Mouse (Mus musculus) stomach, embryonic 15.5 days (tissue): Measurements from ENCODE around the gene Plpp2. TPM values are rescaled to one million over a fixed set of nuclear protein-coding genes. Genes with fewer than 3 reads are reported as not detected.

Experiments
- ATAC-seq: fragments of 200-750 bp; cut with Nextera tagmentation; 2 replicates; pipeline ENCODE4 v1.8.0; 2017; ENCODE audit warnings: low read depth, moderate number of reproducible peaks, moderate TSS enrichment; ENCODE audit not compliant: insufficient read depth, low FRiP score
- H3K27ac ChIP-seq: fragments of 300-500 bp; sonication (generic); 2 replicates; pipeline ENCODE4 v1.5.1; 2015; ENCODE audit warnings: mild to moderate bottlenecking, inconsistent platforms
- H3K27me3 ChIP-seq: fragments of 300-500 bp; sonication (generic); replicated peaks from 2 replicates; pipeline ENCODE4 v1.6.1; 2015; ENCODE audit warnings: inconsistent platforms
- H3K36me3 ChIP-seq: fragments of 300-500 bp; sonication (generic); 2 replicates; pipeline ENCODE4 v1.6.1; 2015; ENCODE audit warnings: inconsistent platforms
- H3K4me1 ChIP-seq: fragments of 300-500 bp; sonication (generic); 2 replicates; pipeline ENCODE4 v1.6.1; 2015; ENCODE audit warnings: inconsistent platforms
- H3K4me2 ChIP-seq: fragments of 300-500 bp; sonication (generic); 2 replicates; pipeline ENCODE4 v1.6.1; 2015; ENCODE audit warnings: mild to moderate bottlenecking, inconsistent platforms
- H3K4me3 ChIP-seq: fragments of 300-500 bp; sonication (generic); replicated peaks from 2 replicates; pipeline ENCODE4 v1.5.1; 2015; ENCODE audit warnings: inconsistent platforms
- H3K9ac ChIP-seq: fragments of 300-500 bp; sonication (generic); 2 replicates; pipeline ENCODE4 v1.6.1; 2015; ENCODE audit warnings: inconsistent platforms
- H3K9me3 ChIP-seq: fragments of 300-500 bp; sonication (generic); 2 replicates; pipeline ENCODE4 v1.6.1; 2016; ENCODE audit warnings: inconsistent platforms
- WGBS: fragments of 180-500 bp; shearing (Covaris S2); methylation state at CpG from one replicate; pipeline ENCODE4 v1.1.7; 2015; 5-methylcytosine and 5-hydroxymethylcytosine counted together
- polyA plus RNA-seq: library from polyadenylated mRNA; unstranded; fragments of >200 nt; fragmentation: Nextera tagmentation; extraction: Ambion mirVana; gene quantifications from 2 replicates; pipeline ENCODE4 v1.2.1, GENCODE M21; 2015

Plpp2 gene
- polyA plus RNA-seq, 1 experiment from 2014 or later: 70.6 TPM

DNA sequence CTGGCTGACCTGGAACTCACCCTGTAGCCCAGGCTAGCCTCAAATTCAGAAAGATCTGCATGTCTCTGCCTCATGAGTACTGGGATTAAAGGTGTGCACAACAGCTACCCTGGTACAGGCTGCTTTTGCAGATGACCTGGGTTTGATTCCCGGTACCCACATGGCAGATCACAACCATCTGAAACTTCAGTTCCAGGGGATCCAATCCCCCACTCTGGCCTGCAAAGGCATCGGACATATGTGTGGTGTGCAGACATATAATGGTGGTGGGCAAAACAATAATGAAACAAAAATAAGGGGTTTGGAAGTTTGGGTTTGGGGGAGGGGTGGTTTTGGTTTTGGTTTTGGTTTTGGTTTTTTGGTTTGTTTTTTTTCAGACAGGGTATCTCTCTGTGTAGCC, 37.7 kb upstream of the Plpp2 start:
- Histone ChIP-seq H3K36me3 (no peaks in the 10 kb centered on the region), H3K4me1 (no peaks in the 10 kb centered on the region), H3K9ac (no peak overlapping the region), H3K27ac (no peak overlapping the region), H3K27me3 (no peaks in the 10 kb centered on the region), H3K4me3 (no peak overlapping the region), H3K9me3 (no peaks in the 10 kb centered on the region), H3K4me2 (no peak overlapping the region)
- 97% methylated on average over 2 of the region's 2 CpGs for WGBS
- ATAC-seq: no peak

DNA sequence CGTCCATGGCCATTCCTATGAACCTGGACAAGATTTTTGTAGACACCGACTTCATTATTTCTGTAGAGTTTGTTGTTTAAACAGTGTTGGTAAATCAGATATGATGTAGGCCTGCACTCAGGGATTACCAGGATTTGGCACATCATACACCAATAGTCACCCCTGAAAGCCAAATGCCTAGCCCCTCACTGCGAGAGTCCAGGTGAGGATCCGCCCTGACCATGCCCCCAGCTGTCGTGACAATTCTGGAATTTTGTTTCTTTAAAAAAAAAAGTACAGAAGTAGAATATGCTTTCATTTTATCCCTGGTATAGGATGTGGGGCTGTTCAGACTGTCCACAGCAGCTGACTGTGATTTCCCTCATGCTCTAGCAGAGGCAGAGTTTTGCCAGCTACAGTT, 36.3 kb upstream of the Plpp2 start:
- H3K4me2 ChIP-seq: no peak overlapping the region
- H3K4me3 ChIP-seq: no peak overlapping the region
- H3K27me3 ChIP-seq: no peaks in the 10 kb centered on the region
- no peak overlapping the region for H3K9ac ChIP-seq
- 88% methylated on average over 5 of the region's 5 CpGs for WGBS
- H3K9me3 ChIP-seq: no peaks in the 10 kb centered on the region
- ATAC-seq: no peak
- H3K27ac ChIP-seq: no peak overlapping the region
- H3K4me1 ChIP-seq: no peaks in the 10 kb centered on the region
- no peaks in the 10 kb centered on the region for H3K36me3 ChIP-seq

GRCm38 (mm10) chr10:79559716-79560115, 26.1 kb upstream of the Plpp2 start:
- no peak overlapping the region for H3K9ac ChIP-seq
- H3K4me1 ChIP-seq: no peaks in the 10 kb centered on the region
- no peak overlapping the region for H3K4me3 ChIP-seq
- no peak overlapping the region for H3K27ac ChIP-seq
- H3K9me3 ChIP-seq: no peaks in the 10 kb centered on the region
- no peaks in the 10 kb centered on the region for H3K36me3 ChIP-seq
- H3K27me3 ChIP-seq: no peaks in the 10 kb centered on the region
- H3K4me2 ChIP-seq: no peak overlapping the region
- WGBS: 86% methylated on average over 2 of the region's 2 CpGs
- no peak for ATAC-seq

- no peak for ATAC-seq
- no peaks in the 10 kb centered on the region for H3K27me3 ChIP-seq
- H3K36me3 ChIP-seq: no peaks in the 10 kb centered on the region
- H3K4me2 ChIP-seq: no peak overlapping the region
- H3K27ac ChIP-seq: no peak overlapping the region
- H3K9ac ChIP-seq: no peak overlapping the region
- no peaks in the 10 kb centered on the region for H3K9me3 ChIP-seq
- WGBS: 93% methylated on average over 5 of the region's 5 CpGs
- H3K4me3 ChIP-seq: no peak overlapping the region
- peaks cover 18% of the 10 kb centered on the region for H3K4me1 ChIP-seq
Observed at GRCm38 (mm10) chr10:79557496-79557895, 23.9 kb upstream of the Plpp2 start.

DNA sequence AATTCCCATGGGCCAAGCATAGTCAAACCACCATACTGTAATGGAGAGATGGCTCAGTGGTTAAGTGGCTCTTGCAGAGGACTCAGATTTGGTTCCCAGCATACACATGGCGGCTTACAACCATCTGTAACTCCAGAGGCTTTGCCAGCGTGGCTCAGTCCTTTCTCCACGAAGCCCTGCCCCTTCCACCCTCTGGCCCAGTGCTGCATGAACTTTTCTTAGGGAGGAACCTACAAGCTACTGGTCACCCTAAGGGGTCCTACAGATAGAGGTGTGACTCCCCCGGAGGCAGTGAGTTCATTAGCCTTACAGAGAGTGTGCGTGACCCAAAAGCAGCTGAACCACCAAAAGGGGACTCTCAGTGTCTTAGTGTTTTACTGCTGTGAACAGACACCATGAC, 23.4 kb upstream of the Plpp2 start:
- H3K4me2 ChIP-seq: no peak overlapping the region
- no peak overlapping the region for H3K4me3 ChIP-seq
- no peaks in the 10 kb centered on the region for H3K9me3 ChIP-seq
- no peak for ATAC-seq
- H3K27ac ChIP-seq: no peak overlapping the region
- H3K36me3 ChIP-seq: no peaks in the 10 kb centered on the region
- no peaks in the 10 kb centered on the region for H3K27me3 ChIP-seq
- H3K4me1 ChIP-seq: peaks cover 22% of the 10 kb centered on the region
- H3K9ac ChIP-seq: no peak overlapping the region
- WGBS: 89% methylated on average over 5 of the region's 5 CpGs

DNA sequence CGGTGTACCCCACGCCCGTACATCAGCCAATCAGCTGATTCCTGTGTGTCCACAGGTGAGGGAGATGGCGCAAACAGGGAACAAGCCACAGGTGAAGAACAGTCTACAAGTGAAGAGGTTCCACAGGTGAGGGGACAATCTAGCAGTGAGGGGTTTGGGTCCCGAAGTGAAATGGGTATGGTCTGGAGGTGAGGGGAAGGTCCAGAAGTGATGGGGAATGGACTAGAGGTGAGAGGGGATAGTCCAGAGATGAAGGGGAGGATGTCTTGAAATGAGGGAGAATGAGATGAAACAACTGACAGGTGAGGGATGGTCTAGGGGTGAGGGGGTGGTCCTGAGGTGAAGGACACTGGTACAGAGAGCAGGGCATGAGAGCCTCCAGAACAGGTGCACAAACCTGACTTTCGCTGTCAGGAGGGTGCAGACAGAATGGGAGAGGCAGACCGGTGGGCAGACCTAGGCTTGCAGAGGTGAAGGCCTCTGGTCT, 21.7 kb upstream of the Plpp2 start:
- Histone ChIP-seq H3K36me3 (peaks cover under 1% of the 10 kb centered on the region; the same call in 1 of the 2 replicates), H3K9ac (peak overlapping the region; percentile 93), H3K4me2 (peak overlapping the region; percentile 78), H3K4me1 (peaks cover 22% of the 10 kb centered on the region), H3K4me3 (peak overlapping the region; percentile 79), H3K9me3 (no peaks in the 10 kb centered on the region), H3K27me3 (no peaks in the 10 kb centered on the region), H3K27ac (peak overlapping the region; percentile 48; the same call in 1 of the 2 replicates)
- no peak for ATAC-seq
- 22% methylated on average over 7 of the region's 7 CpGs for WGBS

DNA sequence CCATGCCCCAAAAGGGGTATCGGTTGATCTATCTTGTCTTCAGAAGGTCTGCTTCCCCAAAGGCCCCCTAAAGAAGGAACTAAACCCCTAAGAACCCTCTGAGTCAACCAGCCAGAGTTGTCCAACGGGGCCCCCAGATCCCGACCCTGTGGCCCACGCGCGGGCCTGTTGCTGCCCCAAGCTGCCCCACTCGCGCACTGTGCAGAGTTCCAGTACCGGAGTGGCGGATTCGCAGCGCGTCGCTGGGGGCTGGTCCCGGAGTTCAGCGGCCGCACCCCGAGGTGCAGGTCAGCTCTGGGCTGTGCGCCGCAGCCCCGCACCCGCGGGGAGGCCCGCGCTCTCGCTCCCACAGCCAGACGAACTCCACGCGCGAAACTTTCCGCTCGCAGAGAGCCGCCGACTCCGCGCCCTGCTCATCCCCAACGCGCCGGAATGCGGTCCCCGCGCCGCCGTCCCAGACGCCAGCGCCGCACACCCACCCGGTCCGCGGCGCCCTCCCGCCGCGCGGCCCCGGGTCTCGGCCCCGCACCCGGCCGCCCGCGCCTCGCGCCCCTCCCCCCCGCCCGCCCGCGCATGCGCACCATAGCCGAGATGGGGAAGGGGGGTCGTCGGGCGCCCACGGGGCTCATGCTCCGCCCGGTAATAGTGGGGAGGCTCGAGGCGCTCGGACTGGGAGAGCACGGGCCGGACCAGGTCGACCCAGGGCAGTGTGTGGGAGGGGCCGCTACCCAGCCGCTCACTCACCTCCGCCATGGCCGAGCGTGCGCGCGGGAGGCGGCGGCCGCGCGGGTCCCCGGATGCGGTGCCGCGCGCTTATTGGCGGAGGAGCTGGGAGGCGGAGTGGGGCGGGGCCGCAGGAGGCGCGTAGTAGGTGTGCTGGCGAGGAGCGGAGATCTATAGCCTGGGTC, 21.0 kb upstream of the Plpp2 start, which contains the start of gene Mier2:
Gene Mier2, minus strand, starts transcription at position 870 of the 908 bp plus-strand sequence.
- Histone ChIP-seq H3K4me3 (peak within 1 kb of the TSS; percentile 79), H3K27ac (peak within 1 kb of the TSS; percentile 48), H3K9ac (peak within 1 kb of the TSS; percentile 93), H3K4me2 (peak within 1 kb of the TSS; percentile 78), H3K4me1 (peaks cover 22% of the 10 kb centered on the region), H3K9me3 (no peaks in the 10 kb centered on the region), H3K36me3 (peaks cover 3% of the 10 kb centered on the region; the same call in 1 of the 2 replicates), H3K27me3 (no peaks in the 10 kb centered on the region)
- ATAC-seq: peak; percentile 77
- under 1% methylated on average over 96 of the region's 108 CpGs for WGBS

DNA sequence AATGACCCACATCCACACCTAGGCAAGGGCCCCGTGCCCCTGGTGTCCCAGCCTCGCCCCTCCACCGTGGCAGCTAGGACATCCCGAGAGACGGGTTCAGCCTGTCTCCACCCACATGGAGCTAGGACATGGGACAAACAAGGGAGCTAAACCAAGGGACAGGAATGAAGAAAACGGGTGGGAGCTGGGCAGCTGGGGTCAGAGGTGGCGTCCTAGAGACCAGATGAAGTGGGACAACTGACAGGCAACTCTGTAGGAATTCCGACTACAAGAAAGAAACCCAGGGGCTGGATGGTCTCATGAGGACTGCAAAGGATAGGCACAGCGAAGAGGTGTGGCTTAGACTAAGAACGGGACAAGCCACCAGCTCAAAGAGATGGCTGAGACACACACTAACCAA, 20.1 kb upstream of the Plpp2 start:
- Histone ChIP-seq H3K27ac (no peak overlapping the region), H3K9me3 (no peaks in the 10 kb centered on the region), H3K9ac (peak overlapping the region; percentile 93; the same call in 1 of the 2 replicates), H3K4me1 (peaks cover 22% of the 10 kb centered on the region), H3K4me2 (peak overlapping the region; percentile 78), H3K36me3 (peaks cover 12% of the 10 kb centered on the region; the same call in 1 of the 2 replicates), H3K27me3 (no peaks in the 10 kb centered on the region), H3K4me3 (peak overlapping the region; percentile 79)
- 26% methylated on average over 10 of the region's 10 CpGs for WGBS
- ATAC-seq: no peak

GRCm38 (mm10) chr10:79553176-79553575, 19.6 kb upstream of the Plpp2 start:
- ATAC-seq: no peak
- H3K9ac ChIP-seq: no peak overlapping the region
- 89% methylated on average over 6 of the region's 6 CpGs for WGBS

GRCm38 (mm10) chr10:79552531-79552930, 18.9 kb upstream of the Plpp2 start:
- H3K4me1 ChIP-seq: peaks cover 22% of the 10 kb centered on the region
- H3K9ac ChIP-seq: no peak overlapping the region
- no peak overlapping the region for H3K27ac ChIP-seq
- H3K27me3 ChIP-seq: no peaks in the 10 kb centered on the region
- peaks cover 22% of the 10 kb centered on the region for H3K36me3 ChIP-seq
- 76% methylated on average over 8 of the region's 8 CpGs for WGBS
- no peak for ATAC-seq
- no peak overlapping the region for H3K4me2 ChIP-seq
- no peak overlapping the region for H3K4me3 ChIP-seq
- no peaks in the 10 kb centered on the region for H3K9me3 ChIP-seq

More at GRCm38 (mm10) chr10:79553176-79553575, 19.6 kb upstream of the Plpp2 start:
- H3K36me3 ChIP-seq: peaks cover 17% of the 10 kb centered on the region
- H3K4me2 ChIP-seq: peak overlapping the region; percentile 78
- no peaks in the 10 kb centered on the region for H3K9me3 ChIP-seq
- no peak overlapping the region for H3K27ac ChIP-seq
- no peaks in the 10 kb centered on the region for H3K27me3 ChIP-seq
- H3K4me3 ChIP-seq: peak overlapping the region; percentile 79
- peaks cover 22% of the 10 kb centered on the region for H3K4me1 ChIP-seq

DNA sequence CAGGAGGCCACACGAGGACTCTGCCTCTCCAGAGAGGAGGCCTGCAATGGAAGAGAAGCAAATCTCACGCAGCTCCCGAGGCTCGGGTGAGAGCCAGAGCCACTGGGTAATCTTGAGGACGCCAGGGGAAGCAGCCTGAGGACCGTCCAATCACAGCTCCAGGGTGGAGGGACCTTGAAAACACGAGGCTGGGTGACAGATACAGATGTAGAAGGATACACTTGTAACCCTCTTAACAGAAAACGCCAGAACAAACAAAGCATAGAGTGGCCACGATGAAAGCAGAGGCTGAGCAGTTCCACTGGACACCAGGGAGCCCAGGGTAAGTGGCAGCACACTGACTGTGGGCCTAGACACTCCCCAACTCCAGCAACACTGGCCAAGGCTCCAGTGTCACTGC, 16.8 kb upstream of the Plpp2 start:
- Histone ChIP-seq H3K36me3 (peaks cover 37% of the 10 kb centered on the region), H3K4me2 (no peak overlapping the region), H3K27me3 (no peaks in the 10 kb centered on the region), H3K4me3 (no peak overlapping the region), H3K9ac (no peak overlapping the region), H3K9me3 (no peaks in the 10 kb centered on the region), H3K4me1 (peaks cover 22% of the 10 kb centered on the region), H3K27ac (no peak overlapping the region)
- WGBS: 73% methylated on average over 9 of the region's 9 CpGs
- ATAC-seq: no peak

GRCm38 (mm10) chr10:79548971-79549723, 15.6 kb upstream of the Plpp2 start:
- peaks cover 20% of the 10 kb centered on the region for H3K4me1 ChIP-seq
- 93% methylated on average over 18 of the region's 18 CpGs for WGBS
- peaks cover 46% of the 10 kb centered on the region for H3K36me3 ChIP-seq

More at GRCm38 (mm10) chr10:79548971-79549723, 15.6 kb upstream of the Plpp2 start:
- Histone ChIP-seq H3K9ac (no peak overlapping the region), H3K27ac (no peak overlapping the region), H3K4me3 (no peak overlapping the region), H3K9me3 (no peaks in the 10 kb centered on the region), H3K27me3 (no peaks in the 10 kb centered on the region), H3K4me2 (no peak overlapping the region)
- no peak for ATAC-seq
